Mouse (Mus musculus) neural tube, embryonic 12.5 days (tissue): ENCODE measurements at regions not wholly inside any gene's neighbourhood (a gene's known extent, or its start where the extent isn't known, plus 50 kb on each side); places are given as distances from the start of the nearest gene placed in this dataset.

Experiments used
- ATAC-seq: fragments of 200-750 bp; cut with Nextera tagmentation; 2 replicates; pipeline ENCODE4 v1.8.0; 2017; ENCODE audit warnings: low read depth, mild to moderate bottlenecking, moderate TSS enrichment, moderate library complexity; ENCODE audit not compliant: low FRiP score
- H3K27ac ChIP-seq: fragments of 300-500 bp; sonication (generic); 2 replicates; pipeline ENCODE4 v1.5.1; 2016
- H3K27me3 ChIP-seq: fragments of 300-500 bp; sonication (generic); replicated peaks from 2 replicates; pipeline ENCODE4 v1.6.1; 2016; ENCODE audit warnings: mild to moderate bottlenecking
- H3K36me3 ChIP-seq: fragments of 300-500 bp; sonication (generic); 2 replicates; pipeline ENCODE4 v1.6.1; 2016; ENCODE audit warnings: mild to moderate bottlenecking
- H3K4me1 ChIP-seq: fragments of 300-500 bp; sonication (generic); 2 replicates; pipeline ENCODE4 v1.6.1; 2016
- H3K4me2 ChIP-seq: fragments of 300-500 bp; sonication (generic); replicated peaks from 2 replicates; pipeline ENCODE4 v1.6.1; 2016; ENCODE audit warnings: mild to moderate bottlenecking
- H3K4me3 ChIP-seq: fragments of 300-500 bp; sonication (generic); 2 replicates; pipeline ENCODE4 v1.5.1; 2016
- H3K9ac ChIP-seq: fragments of 300-500 bp; sonication (generic); 2 replicates; pipeline ENCODE4 v1.6.1; 2016; ENCODE audit warnings: mild to moderate bottlenecking
- H3K9me3 ChIP-seq: fragments of 300-500 bp; sonication (generic); 2 replicates; pipeline ENCODE4 v1.6.1; 2016; ENCODE audit warnings: mild to moderate bottlenecking
- WGBS: fragments of 180-500 bp; shearing (Covaris S2); methylation state at CpG from one replicate; pipeline ENCODE4 v1.1.7; 2016; 5-methylcytosine and 5-hydroxymethylcytosine counted together

- no peak overlapping the region for H3K9ac ChIP-seq
- no peak for ATAC-seq
Measured at GRCm38 (mm10) chr2:51566554-51567246, 60.6 kb upstream of the Tas2r134 start.

DNA sequence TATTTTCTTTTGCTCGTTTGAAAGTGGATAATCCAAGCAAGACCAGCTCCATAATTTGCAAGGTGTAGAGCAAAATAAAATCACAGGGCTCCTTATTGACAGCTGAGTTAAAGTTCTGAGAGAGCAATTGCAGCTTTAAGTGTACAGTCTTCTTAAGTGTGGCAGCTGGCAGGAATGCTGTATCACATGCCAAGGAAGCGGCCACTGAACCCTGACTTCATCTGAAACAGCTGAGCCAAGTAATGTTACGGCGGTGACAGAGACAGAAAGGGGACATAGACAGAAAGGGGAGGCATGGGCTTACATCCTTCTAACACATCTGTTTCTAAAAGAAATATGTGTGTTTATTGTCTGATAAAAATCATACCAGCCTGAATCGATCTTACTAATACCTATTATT, 63.4 kb upstream of the Tas2r134 start:
- ATAC-seq = no peak

More at GRCm38 (mm10) chr2:51566554-51567246, 60.6 kb upstream of the Tas2r134 start:
- H3K4me3 ChIP-seq = no peak overlapping the region
- no peak overlapping the region for H3K4me2 ChIP-seq
- H3K27me3 ChIP-seq = no peaks in the 10 kb centered on the region
- WGBS = 81% methylated on average over 7 of the region's 7 CpGs
- H3K36me3 ChIP-seq = no peaks in the 10 kb centered on the region
- H3K9me3 ChIP-seq = no peaks in the 10 kb centered on the region
- H3K27ac ChIP-seq = no peak overlapping the region
- H3K4me1 ChIP-seq = no peaks in the 10 kb centered on the region

GRCm38 (mm10) chr2:51563240-51563639, 64.1 kb upstream of the Tas2r134 start:
- Histone ChIP-seq H3K4me2 (no peak overlapping the region), H3K4me3 (no peak overlapping the region), H3K9me3 (no peaks in the 10 kb centered on the region), H3K27me3 (no peaks in the 10 kb centered on the region), H3K4me1 (no peaks in the 10 kb centered on the region), H3K36me3 (no peaks in the 10 kb centered on the region), H3K9ac (no peak overlapping the region), H3K27ac (no peak overlapping the region)
- ATAC-seq = no peak
- 79% methylated on average over 1 of the region's 1 CpGs for WGBS

More for the DNA sequence above, 63.4 kb upstream of the Tas2r134 start:
- WGBS = 72% methylated on average over 5 of the region's 5 CpGs
- no peak overlapping the region for H3K27ac ChIP-seq
- no peak overlapping the region for H3K9ac ChIP-seq
- no peaks in the 10 kb centered on the region for H3K9me3 ChIP-seq
- no peaks in the 10 kb centered on the region for H3K36me3 ChIP-seq
- H3K4me3 ChIP-seq = no peak overlapping the region
- H3K4me2 ChIP-seq = no peak overlapping the region
- no peaks in the 10 kb centered on the region for H3K4me1 ChIP-seq
- H3K27me3 ChIP-seq = no peaks in the 10 kb centered on the region

DNA sequence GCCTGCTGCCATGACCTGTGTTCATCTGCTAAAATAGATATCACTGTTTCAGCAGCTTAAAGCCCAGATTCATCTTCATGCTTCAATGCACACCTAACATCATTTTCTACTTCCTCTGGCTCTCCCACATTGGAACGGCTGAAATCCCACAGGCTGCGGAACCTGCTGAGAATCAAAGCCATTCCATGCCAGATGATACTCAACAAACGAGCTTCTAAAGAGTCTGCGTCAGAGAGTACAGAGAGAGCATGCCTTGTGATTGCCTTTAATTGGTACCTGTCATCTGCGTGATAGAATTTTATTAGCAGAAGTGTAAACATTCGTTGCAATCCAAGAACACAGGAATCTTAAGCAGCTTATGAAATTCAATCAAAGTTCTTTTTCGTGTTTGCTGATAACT, 76.4 kb upstream of the Tas2r134 start:
- no peaks in the 10 kb centered on the region for H3K27me3 ChIP-seq
- no peak for ATAC-seq
- 67% methylated on average over 7 of the region's 7 CpGs for WGBS
- H3K27ac ChIP-seq = no peak overlapping the region
- H3K9ac ChIP-seq = no peak overlapping the region
- no peaks in the 10 kb centered on the region for H3K36me3 ChIP-seq
- no peak overlapping the region for H3K4me2 ChIP-seq
- no peaks in the 10 kb centered on the region for H3K4me1 ChIP-seq
- H3K4me3 ChIP-seq = no peak overlapping the region
- no peaks in the 10 kb centered on the region for H3K9me3 ChIP-seq

DNA sequence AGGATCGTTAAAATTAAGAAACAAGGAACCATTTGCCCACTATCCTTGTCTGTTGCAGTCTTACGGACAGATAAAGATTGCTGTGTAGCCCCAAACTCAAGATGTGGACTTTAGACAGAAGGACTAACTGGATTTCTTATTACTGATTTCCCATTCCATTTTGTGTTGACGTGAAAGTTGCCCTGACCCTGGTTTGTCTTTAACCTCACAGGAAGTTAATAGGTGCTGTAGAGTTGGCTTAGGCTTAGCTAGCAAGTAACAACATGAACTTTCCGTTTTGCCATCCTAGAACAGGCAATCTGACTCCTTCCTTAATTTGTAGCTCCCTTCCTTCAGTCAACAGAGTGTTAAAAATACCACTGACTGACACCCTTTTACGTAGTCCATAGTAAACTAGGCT, 78.2 kb upstream of the Tas2r134 start:
- no peak overlapping the region for H3K27ac ChIP-seq
- no peak overlapping the region for H3K4me3 ChIP-seq
- ATAC-seq = no peak
- H3K36me3 ChIP-seq = no peaks in the 10 kb centered on the region
- WGBS = 91% methylated on average over 5 of the region's 5 CpGs
- no peaks in the 10 kb centered on the region for H3K9me3 ChIP-seq
- no peaks in the 10 kb centered on the region for H3K27me3 ChIP-seq
- no peak overlapping the region for H3K9ac ChIP-seq
- no peaks in the 10 kb centered on the region; the same call in 1 of the 2 replicates for H3K4me1 ChIP-seq
- H3K4me2 ChIP-seq = no peak overlapping the region

GRCm38 (mm10) chr2:51546181-51546580, 81.1 kb upstream of the Tas2r134 start:
- no peak overlapping the region for H3K4me3 ChIP-seq
- no peak overlapping the region for H3K4me2 ChIP-seq
- no peak overlapping the region for H3K9ac ChIP-seq
- 79% methylated on average over 3 of the region's 3 CpGs for WGBS
- H3K9me3 ChIP-seq = no peaks in the 10 kb centered on the region
- no peak overlapping the region for H3K27ac ChIP-seq
- H3K27me3 ChIP-seq = no peaks in the 10 kb centered on the region
- ATAC-seq = no peak
- H3K4me1 ChIP-seq = no peaks in the 10 kb centered on the region; the same call in 1 of the 2 replicates
- no peaks in the 10 kb centered on the region for H3K36me3 ChIP-seq

- WGBS = 70% methylated on average over 1 of the region's 1 CpGs
- no peak overlapping the region for H3K9ac ChIP-seq
- no peak overlapping the region for H3K4me3 ChIP-seq
- no peaks in the 10 kb centered on the region for H3K36me3 ChIP-seq
- H3K27me3 ChIP-seq = no peaks in the 10 kb centered on the region
- no peaks in the 10 kb centered on the region for H3K9me3 ChIP-seq
- no peak for ATAC-seq
- H3K4me1 ChIP-seq = no peaks in the 10 kb centered on the region; the same call in 1 of the 2 replicates
- H3K4me2 ChIP-seq = no peak overlapping the region
- no peak overlapping the region for H3K27ac ChIP-seq
Measured at GRCm38 (mm10) chr2:51543949-51544348, 83.4 kb upstream of the Tas2r134 start.

GRCm38 (mm10) chr2:51542272-51542671, 85.0 kb upstream of the Tas2r134 start:
- 86% methylated on average over 4 of the region's 4 CpGs for WGBS
- no peaks in the 10 kb centered on the region for H3K36me3 ChIP-seq
- no peaks in the 10 kb centered on the region for H3K9me3 ChIP-seq
- H3K4me2 ChIP-seq = no peak overlapping the region
- H3K4me3 ChIP-seq = no peak overlapping the region
- H3K4me1 ChIP-seq = no peaks in the 10 kb centered on the region; the same call in 1 of the 2 replicates
- H3K9ac ChIP-seq = no peak overlapping the region
- H3K27ac ChIP-seq = no peak overlapping the region
- H3K27me3 ChIP-seq = no peaks in the 10 kb centered on the region
- no peak for ATAC-seq

GRCm38 (mm10) chr2:51532709-51533414, 94.4 kb upstream of the Tas2r134 start:
- 74% methylated on average over 11 of the region's 11 CpGs for WGBS
- no peak overlapping the region for H3K27ac ChIP-seq
- no peak for ATAC-seq
- peaks cover 9% of the 10 kb centered on the region; the same call in 1 of the 2 replicates for H3K4me1 ChIP-seq
- H3K36me3 ChIP-seq = no peaks in the 10 kb centered on the region
- no peaks in the 10 kb centered on the region for H3K27me3 ChIP-seq
- no peak overlapping the region for H3K4me3 ChIP-seq
- no peak overlapping the region for H3K9ac ChIP-seq
- no peak overlapping the region for H3K4me2 ChIP-seq
- no peaks in the 10 kb centered on the region for H3K9me3 ChIP-seq

GRCm38 (mm10) chr2:51531106-51531839, 96.0 kb upstream of the Tas2r134 start:
- H3K36me3 ChIP-seq = no peaks in the 10 kb centered on the region
- H3K4me1 ChIP-seq = peaks cover 9% of the 10 kb centered on the region; the same call in 1 of the 2 replicates
- H3K27ac ChIP-seq = no peak overlapping the region
- no peak overlapping the region for H3K4me2 ChIP-seq
- H3K27me3 ChIP-seq = no peaks in the 10 kb centered on the region
- no peak overlapping the region for H3K4me3 ChIP-seq
- H3K9me3 ChIP-seq = no peaks in the 10 kb centered on the region
- ATAC-seq = no peak
- WGBS = 45% methylated on average over 10 of the region's 10 CpGs
- no peak overlapping the region for H3K9ac ChIP-seq

DNA sequence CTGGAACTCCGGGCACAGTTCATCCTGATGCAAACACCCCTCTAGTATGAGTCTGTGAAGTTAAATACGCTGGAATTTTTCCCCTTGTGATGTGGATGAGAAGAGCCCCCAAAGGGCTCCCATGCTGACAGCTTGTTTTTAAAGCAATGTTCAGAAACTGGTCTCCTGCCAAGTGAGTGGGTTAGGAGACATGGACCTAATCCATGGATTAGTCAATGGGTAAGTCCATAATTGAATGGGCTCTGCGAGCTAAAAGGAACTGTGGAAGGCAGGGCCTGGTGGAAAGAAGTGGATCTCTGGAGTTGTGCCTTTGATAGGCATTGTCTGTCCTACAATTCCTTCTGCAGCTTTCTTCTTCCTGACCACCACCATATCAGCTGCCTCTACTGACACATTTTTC, 104.5 kb upstream of the Tas2r134 start:
- Histone ChIP-seq H3K4me3 (no peak overlapping the region), H3K27me3 (no peaks in the 10 kb centered on the region), H3K9ac (no peak overlapping the region), H3K4me2 (no peak overlapping the region), H3K4me1 (no peaks in the 10 kb centered on the region), H3K9me3 (no peaks in the 10 kb centered on the region), H3K36me3 (no peaks in the 10 kb centered on the region), H3K27ac (no peak overlapping the region)
- no peak for ATAC-seq
- 91% methylated on average over 3 of the region's 3 CpGs for WGBS

DNA sequence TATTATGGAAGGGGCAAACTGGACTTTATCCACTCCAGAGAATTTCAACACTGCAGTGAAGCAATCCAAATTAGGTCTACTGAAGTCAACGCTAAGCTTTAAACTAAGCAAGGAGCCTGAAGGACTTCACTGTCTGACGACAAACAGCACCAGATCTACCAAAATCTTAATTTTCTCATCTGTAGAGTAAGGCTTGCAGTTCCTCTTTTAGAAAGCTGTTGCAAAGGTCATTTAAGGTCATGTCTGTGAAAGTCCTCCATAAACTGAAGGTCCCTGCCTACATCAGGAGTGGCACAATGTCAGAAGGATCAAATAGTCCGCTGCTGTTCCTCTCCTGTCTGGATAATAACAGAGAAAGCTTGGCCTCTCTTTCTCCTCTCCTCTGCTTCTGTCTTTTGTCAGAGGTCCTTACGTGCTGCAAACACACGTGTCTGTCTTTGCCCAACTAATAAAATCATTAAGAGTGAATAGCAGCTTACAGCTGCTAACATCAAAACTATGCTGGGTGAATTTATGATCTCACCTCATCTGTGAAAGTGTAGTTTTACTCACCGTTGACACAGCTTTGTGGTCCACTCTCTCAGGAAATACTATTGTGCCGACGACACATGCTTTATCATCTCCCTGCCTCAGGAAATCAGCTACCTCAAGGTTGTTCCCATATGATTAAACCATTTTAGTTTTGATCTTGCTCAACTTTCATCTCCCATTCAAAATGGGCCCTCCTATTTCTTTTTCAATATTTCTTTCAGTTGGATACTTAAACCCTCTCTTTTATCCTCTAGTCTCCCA, 117.9 kb upstream of the Tas2r134 start:
- 55% methylated on average over 8 of the region's 8 CpGs for WGBS
- Histone ChIP-seq H3K27ac (no peak overlapping the region), H3K9ac (no peak overlapping the region), H3K27me3 (no peaks in the 10 kb centered on the region), H3K4me2 (no peak overlapping the region), H3K36me3 (no peaks in the 10 kb centered on the region), H3K4me1 (no peaks in the 10 kb centered on the region), H3K9me3 (no peaks in the 10 kb centered on the region), H3K4me3 (no peak overlapping the region)
- no peak for ATAC-seq
